In the genomic region with DNA sequence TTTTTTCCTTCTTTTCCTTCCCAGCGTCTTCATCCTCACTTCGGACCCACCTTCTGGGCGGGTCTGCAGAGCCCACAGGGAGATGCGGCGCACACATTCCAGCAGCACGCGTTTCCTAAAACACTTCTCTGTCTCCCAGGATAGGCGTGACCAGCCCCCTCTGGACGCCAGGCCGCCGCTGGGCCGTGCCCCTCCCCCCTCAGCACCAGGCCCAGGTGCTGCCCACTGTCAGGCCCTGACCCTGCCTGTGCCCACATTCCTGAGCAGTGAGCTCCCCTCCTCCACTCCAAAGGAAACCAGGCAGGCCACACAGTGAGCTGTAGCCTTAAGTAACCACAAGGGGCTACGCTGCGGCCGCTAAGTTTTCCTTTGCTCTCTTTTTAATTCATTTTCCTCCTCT, we compare ENCODE assay signal across 7 mouse cellular contexts. TPM values are rescaled to one million over a fixed set of nuclear protein-coding genes. Genes with fewer than 3 reads are reported as not detected.
DNase-seq lines count a peak whose midpoint lies in the region.

No protein-coding gene starts in this region.

- intact Hi-C loops in left cerebral cortex, postnatal 36 days (cut with DNase I), result no loop called here

- peak; percentile 41 for DNase-seq in NIH3T3 (ENCODE audit: low read depth)
- peak; percentile 81 for DNase-seq in embryo, embryonic 11 days
- DNase-seq in kidney, adult 11 months, result peak; percentile 78
- peak; percentile 73 for DNase-seq in lung, postnatal 10 days
- no peak for DNase-seq in spleen, postnatal 10 days (ENCODE audit: low spot score in 2 of 2)
- no peak for DNase-seq in layer of hippocampus, postnatal 14 days (ENCODE audit: low spot score in 2 of 2)
- DNase-seq in left cerebral cortex, postnatal 36 days (ENCODE audit: low spot score in 2 of 2), result no peak

RNA-seq across cellular contexts. Expression of a gene that starts 17.5 kb away (rescaled TPM):
- 10 to 100 TPM; 33.1 to 38.7 TPM for total RNA-seq in layer of hippocampus, postnatal 14 days (2021)
- 10 to 100 TPM; 15.1 to 24.7 TPM for total RNA-seq in left cerebral cortex, postnatal 36 days (2021)

RNA-seq across cellular contexts. Expression of a gene that starts 35.3 kb away (rescaled TPM):
- 100 to 1,000 TPM; 347 to 378 TPM for total RNA-seq in layer of hippocampus, postnatal 14 days (2021)
- total RNA-seq in left cerebral cortex, postnatal 36 days (2021), result 100 to 1,000 TPM; 173 to 213 TPM

RNA-seq across cellular contexts. Expression of a gene that starts 39.4 kb away (rescaled TPM):
- 10 to 100 TPM; 25.8 to 28.3 TPM for total RNA-seq in layer of hippocampus, postnatal 14 days (2021)
- 10 to 100 TPM; 19.7 to 51.7 TPM for total RNA-seq in left cerebral cortex, postnatal 36 days (2021)

RNA-seq across cellular contexts. Expression of a gene that starts 41.1 kb away (rescaled TPM):
- 10 to 100 TPM; 69.1 to 71.5 TPM for total RNA-seq in layer of hippocampus, postnatal 14 days (2021)
- total RNA-seq in left cerebral cortex, postnatal 36 days (2021), result 10 to 100 TPM; 61.2 to 69.0 TPM

RNA-seq across cellular contexts. Expression of a gene that starts 57.9 kb away (rescaled TPM):
- not detected for total RNA-seq in layer of hippocampus, postnatal 14 days (2021)
- not detected for total RNA-seq in left cerebral cortex, postnatal 36 days (2021)

Comparison
In these comparisons a context has a peak if more than half of its experiments do, and no peak if none do; other contexts are left out.
1. DNase-seq: peak in NIH3T3 (single experiment), embryo, embryonic 11 days (single experiment), kidney, adult 11 months (single experiment) and lung, postnatal 10 days (single experiment); none in spleen, postnatal 10 days (0 of 2), layer of hippocampus, postnatal 14 days (0 of 2) and left cerebral cortex, postnatal 36 days (0 of 2).